Mouse (Mus musculus): ENCODE data around the gene Wbp1.

DNA sequence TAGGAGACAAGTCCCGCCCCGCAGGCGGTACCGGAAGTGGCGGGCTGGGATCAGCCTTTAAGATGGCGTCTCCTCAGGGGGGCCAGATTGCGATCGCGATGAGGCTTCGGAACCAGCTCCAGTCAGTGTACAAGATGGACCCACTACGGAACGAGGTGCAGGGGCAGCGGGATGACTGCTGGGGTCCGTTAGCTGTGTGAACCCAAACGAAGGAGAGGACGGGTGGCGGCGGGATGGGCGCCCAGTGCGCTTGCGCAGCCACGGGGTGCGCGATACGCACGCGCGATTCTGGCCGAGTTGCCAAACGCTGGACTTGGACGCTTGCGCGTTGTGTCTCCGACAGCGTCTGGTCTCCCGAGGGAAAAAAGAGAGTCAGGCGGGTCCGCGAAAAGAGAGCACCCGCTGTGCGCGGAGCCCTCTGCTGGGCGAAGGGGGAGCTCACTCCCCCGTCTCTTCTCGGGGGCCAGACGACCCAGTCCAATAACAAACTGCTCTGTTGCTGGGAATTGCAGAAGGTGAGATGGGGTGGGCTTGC lies 43.0 kb downstream of the Wbp1 start:
- no peak for TF ChIP-seq NANOG (IDR thresholded peaks at IDR 0.05; ENCODE audit: borderline replicate concordance, low read length)
- no peak for TF ChIP-seq POU5F1 (IDR thresholded peaks at IDR 0.05; ENCODE audit: borderline replicate concordance, low read length)
